Mouse (Mus musculus): ENCODE measurements around the gene Meis3.

- TF ChIP-seq CTCF (IDR thresholded peaks at IDR 0.05; ENCODE audit: low read depth, low read length): no peak
- no peak for TF ChIP-seq POLR2A (IDR thresholded peaks at IDR 0.05; ENCODE audit: insufficient read depth, low read length)
- TF ChIP-seq EP300 (IDR thresholded peaks at IDR 0.05; ENCODE audit: insufficient read depth, low read depth, low read length): no peak
These were observed 23.6 kb downstream of the Meis3 start for GRCm38 (mm10) chr7:16198540-16198939.
